Mouse (Mus musculus): ENCODE data around the gene 1700001O22Rik.

- TF ChIP-seq EP300 (IDR thresholded peaks at IDR 0.05; ENCODE audit: insufficient read depth, low read depth, low read length) (no peak), POLR2A (IDR thresholded peaks at IDR 0.05; ENCODE audit: insufficient read depth, low read length) (no peak)
Observed at GRCm38 (mm10) chr2:30829315-30829714, 25.9 kb upstream of the 1700001O22Rik start.
